In the genomic region with DNA sequence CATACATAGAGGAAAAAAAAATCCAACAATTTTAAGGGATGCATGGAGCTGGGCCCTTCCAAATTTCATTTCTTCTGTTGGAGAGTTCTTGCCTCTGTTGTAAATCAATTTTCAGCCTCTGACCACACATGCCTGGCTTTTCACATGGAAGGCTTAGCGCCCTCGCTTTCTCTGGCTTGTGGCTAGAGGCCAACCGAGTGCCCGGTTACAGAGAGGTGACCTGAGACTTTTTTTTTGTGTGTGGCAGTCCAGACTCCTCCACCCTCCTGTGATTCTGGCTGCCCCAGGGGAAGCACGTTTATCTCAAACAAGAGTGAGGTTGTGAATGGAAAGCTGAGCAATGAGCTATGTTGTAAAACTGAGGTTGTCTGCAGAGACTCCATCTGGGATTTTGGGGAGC, we compare ENCODE assay signal across 29 mouse cellular contexts. TPM values are rescaled to one million over a fixed set of nuclear protein-coding genes. Genes with fewer than 3 reads are reported as not detected.
"Had no signal": no experiment of that assay in that cellular context is flagged by ENCODE, and none has a peak within 500 bp of the region (broad histone marks: within the 10 kb centered on the region; RNA-seq: fewer than 3 reads in every experiment).

No protein-coding gene starts in this region.

- H3K36me3 ChIP-seq: kidney, embryonic 15.5 days; midbrain, embryonic 10.5 days; midbrain, embryonic 13.5 days; neural tube, embryonic 13.5 days had no signal

- H3K4me2 ChIP-seq: kidney, embryonic 15.5 days; limb, embryonic 12.5 days; limb, embryonic 15.5 days; liver, embryonic 11.5 days; lung, embryonic 14.5 days; midbrain, embryonic 13.5 days; neural tube, embryonic 13.5 days had no signal

- H3K9me3 ChIP-seq: kidney, embryonic 15.5 days; limb, embryonic 12.5 days; limb, embryonic 15.5 days; midbrain, embryonic 10.5 days; midbrain, embryonic 13.5 days; neural tube, embryonic 13.5 days had no signal

- ATAC-seq: liver, postnatal 0 days; lung, postnatal 0 days; midbrain, embryonic 13.5 days; midbrain, embryonic 16.5 days had no signal

- H3K9ac ChIP-seq: kidney, embryonic 15.5 days; limb, embryonic 12.5 days; limb, embryonic 15.5 days; liver, embryonic 14.5 days; liver, postnatal 0 days; lung, embryonic 14.5 days; midbrain, embryonic 13.5 days; neural tube, embryonic 13.5 days had no signal

- H3K4me3 ChIP-seq: kidney, embryonic 15.5 days; left cerebral cortex, adult 2 months; limb, embryonic 12.5 days; limb, embryonic 15.5 days; megakaryocyte, embryonic 14.5 days; midbrain, embryonic 10.5 days; midbrain, embryonic 13.5 days; myocyte; neural tube, embryonic 13.5 days had no signal

- H3K27ac ChIP-seq: kidney, embryonic 15.5 days; left cerebral cortex, adult 2 months; limb, embryonic 12.5 days; limb, embryonic 15.5 days; liver, embryonic 14.5 days; macrophage; midbrain, embryonic 10.5 days; midbrain, embryonic 13.5 days; neural tube, embryonic 13.5 days had no signal

- H3K4me1 ChIP-seq: kidney, embryonic 15.5 days had no signal

- DNase-seq: kidney, postnatal 10 days; kidney, postnatal 36 days; layer of hippocampus, postnatal 36 days; liver, postnatal 0 days; lung, embryonic 14.5 days; thymus, adult 18-20 months; thymus, postnatal 36 days had no signal

RNA-seq across cellular contexts. Expression of gene Tbx5, which starts 28.8 kb away (rescaled TPM):
- total RNA-seq: layer of hippocampus, adult 8-10 months; layer of hippocampus, postnatal 10 days; layer of hippocampus, postnatal 36 days; left cerebral cortex, adult 2 months; left cerebral cortex, postnatal 10 days; left cerebral cortex, postnatal 36 days; monocyte, adult 5-6 weeks; neutrophil, adult 5-6 weeks had no signal
- polyA plus RNA-seq: liver, postnatal 0 days; macrophage; midbrain, embryonic 13.5 days; midbrain, embryonic 16.5 days; myocyte; small intestine, adult 2 months; spleen, adult 2 months had no signal
